Mouse (Mus musculus) stomach, embryonic 16.5 days (tissue): Measurements from ENCODE around the gene Olfr1500. TPM values are rescaled to one million over a fixed set of nuclear protein-coding genes. Genes with fewer than 3 reads are reported as not detected.

Experiments
- ATAC-seq: fragments of 200-750 bp; cut with Nextera tagmentation; 2 replicates; pipeline ENCODE4 v1.8.0; 2017; ENCODE audit warnings: moderate number of reproducible peaks, moderate TSS enrichment; ENCODE audit not compliant: insufficient read depth, low FRiP score
- H3K27ac ChIP-seq: fragments of 300-500 bp; sonication (generic); 2 replicates; pipeline ENCODE4 v1.5.1; 2014; ENCODE audit warnings: low read length
- H3K27me3 ChIP-seq: fragments of 300-500 bp; sonication (generic); 2 replicates; pipeline ENCODE4 v1.6.1; 2014; ENCODE audit warnings: low read length, control low read depth, mixed read lengths; ENCODE audit not compliant: control insufficient read depth, insufficient read depth
- H3K36me3 ChIP-seq: fragments of 300-500 bp; sonication (generic); 2 replicates; pipeline ENCODE4 v1.6.1; 2014; ENCODE audit warnings: low read length; ENCODE audit not compliant: control insufficient read depth, insufficient read depth
- H3K4me1 ChIP-seq: fragments of 300-500 bp; sonication (generic); 2 replicates; pipeline ENCODE4 v1.6.1; 2014; ENCODE audit warnings: low read length, control low read depth, mixed read lengths; ENCODE audit not compliant: control insufficient read depth, insufficient read depth
- H3K4me2 ChIP-seq: fragments of 300-500 bp; sonication (generic); 2 replicates; pipeline ENCODE4 v1.6.1; 2014; ENCODE audit warnings: low read depth, low read length, mixed read lengths
- H3K4me3 ChIP-seq: fragments of 300-500 bp; sonication (generic); replicated peaks from 2 replicates; pipeline ENCODE4 v1.5.1; 2014; ENCODE audit warnings: mild to moderate bottlenecking, low read length
- H3K9ac ChIP-seq: fragments of 300-500 bp; sonication (generic); 2 replicates; pipeline ENCODE4 v1.6.1; 2014; ENCODE audit warnings: low read length
- H3K9me3 ChIP-seq: fragments of 300-500 bp; sonication (generic); replicated peaks from 2 replicates; pipeline ENCODE4 v1.6.1; 2016; ENCODE audit warnings: low read length, control low read depth; ENCODE audit not compliant: control insufficient read depth
- WGBS: fragments of 180-500 bp; shearing (Covaris S2); extraction: QIAGEN DNeasy Blood & Tissue Kit; methylation state at CpG from one replicate; pipeline ENCODE4 v1.1.7; 2014; 5-methylcytosine and 5-hydroxymethylcytosine counted together
- polyA plus RNA-seq: library from polyadenylated mRNA; unstranded; fragments of >200 nt; fragmentation: Nextera tagmentation; extraction: Ambion mirVana; gene quantifications from 2 replicates; pipeline ENCODE4 v1.2.1, GENCODE M21; 2015

Gene Olfr1500
- polyA plus RNA-seq, 1 experiment from 2014 or later = not detected

- Histone ChIP-seq H3K27me3 (no peaks in the 10 kb centered on the region), H3K36me3 (no peaks in the 10 kb centered on the region), H3K4me2 (no peak within 1 kb of the TSS), H3K4me3 (no peak within 1 kb of the TSS), H3K9me3 (no peaks in the 10 kb centered on the region), H3K27ac (no peak within 1 kb of the TSS), H3K9ac (no peak within 1 kb of the TSS), H3K4me1 (no peaks in the 10 kb centered on the region)
- 81% methylated on average over 1 of the region's 1 CpGs for WGBS
- no peak for ATAC-seq
Measured at GRCm38 (mm10) chr19:13777578-13777977, 52.7 kb downstream of the Olfr1500 start, which contains the start of gene Olfr1496. TSS of gene Olfr1496 (plus strand) at chr19:13777878.

Other genes with a start within 250 kb of the Olfr1500 start
- gene Olfr1484, start 247.0 kb downstream of the Olfr1500 start, polyA plus RNA-seq = not detected in 2 replicates
- not detected in 2 replicates for gene Olfr1487, start 213.1 kb downstream of the Olfr1500 start, polyA plus RNA-seq
- gene Olfr1489, start 198.9 kb downstream of the Olfr1500 start, polyA plus RNA-seq = not detected in 2 replicates
- not detected in 2 replicates for gene Olfr1490, start 179.4 kb downstream of the Olfr1500 start, polyA plus RNA-seq
- not detected in 2 replicates for gene Olfr1491, start 133.2 kb downstream of the Olfr1500 start, polyA plus RNA-seq
- not detected in 2 replicates for gene Olfr1493-ps1, start 107.2 kb downstream of the Olfr1500 start, polyA plus RNA-seq
- not detected in 2 replicates for gene Olfr1494, start 90.8 kb downstream of the Olfr1500 start, polyA plus RNA-seq
- gene Olfr1495, start 65.9 kb downstream of the Olfr1500 start, polyA plus RNA-seq = not detected in 2 replicates
- gene Olfr1496, start 52.6 kb downstream of the Olfr1500 start, polyA plus RNA-seq = not detected in 2 replicates
- gene Olfr1497, start 32.3 kb downstream of the Olfr1500 start, polyA plus RNA-seq = not detected in 2 replicates
- gene Olfr1499, start 11.0 kb downstream of the Olfr1500 start, polyA plus RNA-seq = not detected in 2 replicates
- gene Olfr1501, start 20.2 kb upstream of the Olfr1500 start, polyA plus RNA-seq = not detected in 2 replicates
- gene Olfr1502, start 31.3 kb upstream of the Olfr1500 start, polyA plus RNA-seq = not detected in 2 replicates
- not detected in 2 replicates for gene Olfr1504, start 67.4 kb upstream of the Olfr1500 start, polyA plus RNA-seq
- gene Olfr1505, start 83.0 kb upstream of the Olfr1500 start, polyA plus RNA-seq = not detected in 2 replicates